Mouse (Mus musculus) A20 (cell line): ENCODE measurements at regions not wholly inside any gene's neighbourhood (a gene's known extent, or its start where the extent isn't known, plus 50 kb on each side); places are given as distances from the start of the nearest gene placed in this dataset.

Experiments
- DNase-seq: peaks from one replicate; pipeline ENCODE4 v3.0.0-alpha.2; 2011; ENCODE audit warnings: low read depth, low spot score

DNA sequence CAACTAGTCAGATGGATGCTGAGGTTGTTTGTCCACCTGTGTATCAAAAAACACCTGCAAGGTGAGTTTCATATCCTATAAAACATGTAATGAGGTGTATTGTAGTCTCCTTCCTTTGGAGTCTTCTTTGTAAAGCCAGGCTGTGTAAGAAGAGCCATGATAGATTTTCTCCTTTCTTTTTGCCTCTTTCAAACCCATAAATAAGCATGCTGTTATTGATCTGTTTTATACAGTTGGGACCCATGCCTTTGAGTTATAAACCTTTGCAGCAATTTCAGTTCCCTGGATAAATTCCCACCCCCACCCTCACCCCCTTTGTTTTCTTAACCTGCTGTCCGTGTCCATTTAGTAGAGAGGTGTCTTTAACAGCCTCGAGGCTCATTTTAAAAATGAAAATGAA is 131.0 kb upstream of the Rgs17 start:
- no peak for DNase-seq

DNA sequence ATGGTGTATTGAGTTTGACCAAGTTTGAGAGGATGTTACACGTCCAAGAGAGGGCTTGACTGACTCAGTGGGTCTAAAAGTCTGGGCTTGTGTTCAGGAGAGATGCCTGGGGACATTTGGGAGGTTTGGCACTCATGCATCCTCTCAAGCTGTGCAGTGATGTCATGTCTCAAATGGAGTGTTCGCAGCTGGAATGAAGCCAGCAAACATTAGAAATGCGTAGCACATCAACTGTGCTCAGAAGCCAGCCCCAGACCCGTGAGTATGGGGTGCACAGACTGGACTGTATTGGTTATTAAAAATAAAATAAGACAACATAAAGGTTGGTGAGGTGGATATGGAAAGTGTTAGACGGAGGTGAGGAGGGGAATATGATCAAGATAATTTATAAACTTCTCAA is 121.2 kb upstream of the Rgs17 start:
- no peak for DNase-seq

DNA sequence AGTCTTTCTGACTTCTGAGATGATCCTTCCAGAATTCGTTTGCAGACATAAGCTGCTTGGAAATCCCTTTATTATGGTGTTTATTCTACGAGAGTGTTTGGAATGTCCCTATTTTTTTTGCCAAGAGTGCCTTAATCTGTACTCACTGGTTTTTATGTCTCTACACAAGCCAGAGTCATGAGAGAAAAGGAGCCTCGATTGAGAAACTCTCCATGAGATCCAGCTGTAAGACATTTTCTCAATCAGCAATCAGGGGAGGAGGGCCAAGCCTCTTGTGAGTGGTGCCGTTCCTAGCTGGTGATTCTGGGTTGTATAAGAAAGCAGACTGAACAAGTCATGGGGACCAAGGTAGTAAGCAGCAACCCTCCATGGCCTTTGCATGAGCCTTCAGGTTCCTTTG is 117.6 kb upstream of the Rgs17 start:
- DNase-seq: no peak

DNA sequence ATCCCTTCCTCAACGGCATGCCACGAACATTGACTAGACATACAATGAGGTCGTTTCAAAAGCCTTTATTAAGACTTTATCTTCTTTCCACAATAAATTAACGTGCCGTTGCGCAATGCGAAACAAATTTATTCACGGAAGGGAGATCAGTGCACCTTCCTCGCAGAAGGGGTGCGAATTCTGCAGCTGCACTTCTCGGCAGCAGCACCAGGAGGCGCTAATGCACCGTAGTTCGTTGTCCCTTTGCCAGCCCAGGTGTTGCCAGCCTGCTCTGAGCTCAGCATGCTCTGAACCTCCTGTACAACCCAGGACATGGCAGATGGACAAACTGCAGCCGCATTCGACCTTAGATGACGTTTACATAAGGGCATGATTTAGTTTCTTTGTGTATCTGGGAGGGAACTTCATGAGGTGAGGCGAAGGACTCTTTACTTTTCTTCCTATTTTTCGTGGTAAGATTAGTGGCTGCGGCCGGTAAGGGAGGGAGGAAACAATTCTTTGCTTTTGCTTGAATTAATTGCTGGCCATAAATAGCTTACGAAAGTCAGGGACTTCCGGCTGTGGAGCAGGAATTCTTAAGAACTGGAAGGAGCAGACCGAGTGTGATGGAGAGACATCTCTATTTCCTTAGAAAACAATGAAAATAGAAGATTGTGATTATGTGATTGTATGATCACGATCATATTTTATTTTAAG is 113.7 kb upstream of the Rgs17 start:
- peak; percentile 2 for DNase-seq

DNA sequence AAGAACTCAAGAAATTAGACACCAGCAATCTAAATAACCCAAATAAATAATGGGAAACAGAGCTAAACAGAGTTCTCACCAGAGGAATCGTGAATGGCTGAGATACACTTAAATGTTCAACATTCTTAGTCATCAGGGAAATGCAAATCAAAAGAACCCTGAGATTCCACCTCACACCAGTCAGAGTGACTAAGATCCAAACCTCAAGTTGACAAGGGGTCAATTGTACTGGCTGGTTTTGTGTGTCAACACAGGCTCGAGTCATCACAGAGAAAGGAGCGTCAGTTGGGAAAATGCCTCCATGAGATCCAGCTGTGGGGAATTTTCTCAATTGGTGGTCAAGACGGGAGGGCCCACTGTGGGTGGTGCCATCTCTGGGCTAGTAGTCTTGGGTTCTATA is 110.3 kb upstream of the Rgs17 start:
- no peak for DNase-seq

DNA sequence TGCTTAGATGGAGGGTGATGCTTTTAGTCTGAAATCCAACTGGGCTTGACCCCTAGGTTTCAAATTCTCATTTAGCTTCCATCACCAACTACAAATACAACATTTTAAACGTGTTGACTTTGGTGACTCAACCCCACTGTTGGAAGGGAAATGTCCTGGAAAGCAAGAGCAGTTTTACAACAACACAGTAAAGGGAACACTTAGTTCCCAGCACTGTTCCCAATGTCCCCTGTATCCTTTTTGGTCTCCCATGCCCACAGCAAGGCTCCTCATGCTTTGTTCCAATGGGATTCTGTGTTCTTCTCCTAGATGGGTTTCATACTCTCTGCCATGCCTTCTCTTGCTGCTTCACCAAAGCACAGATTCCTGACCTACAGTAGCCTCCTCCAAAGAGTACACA is 105.4 kb upstream of the Rgs17 start:
- no peak for DNase-seq

DNA sequence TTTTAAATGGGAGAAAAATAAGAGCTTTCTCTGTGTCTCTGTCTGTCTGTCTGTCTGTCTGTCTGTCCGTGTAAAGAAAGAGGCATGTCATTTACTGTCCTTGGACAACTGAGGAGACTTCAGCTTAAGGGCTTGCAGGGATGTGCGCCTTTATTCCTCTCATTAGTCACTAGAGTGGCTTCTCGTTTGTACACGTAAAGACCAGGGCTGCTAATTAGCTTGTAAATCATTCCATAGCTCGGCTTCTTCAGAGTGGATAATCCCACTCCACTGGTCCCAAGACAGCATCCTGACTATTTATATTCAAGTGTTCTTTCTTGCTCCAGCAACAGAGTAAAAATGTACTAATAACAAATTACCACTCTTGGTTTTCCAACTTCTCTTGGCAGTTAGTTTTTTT is 104.1 kb upstream of the Rgs17 start:
- DNase-seq: no peak

DNA sequence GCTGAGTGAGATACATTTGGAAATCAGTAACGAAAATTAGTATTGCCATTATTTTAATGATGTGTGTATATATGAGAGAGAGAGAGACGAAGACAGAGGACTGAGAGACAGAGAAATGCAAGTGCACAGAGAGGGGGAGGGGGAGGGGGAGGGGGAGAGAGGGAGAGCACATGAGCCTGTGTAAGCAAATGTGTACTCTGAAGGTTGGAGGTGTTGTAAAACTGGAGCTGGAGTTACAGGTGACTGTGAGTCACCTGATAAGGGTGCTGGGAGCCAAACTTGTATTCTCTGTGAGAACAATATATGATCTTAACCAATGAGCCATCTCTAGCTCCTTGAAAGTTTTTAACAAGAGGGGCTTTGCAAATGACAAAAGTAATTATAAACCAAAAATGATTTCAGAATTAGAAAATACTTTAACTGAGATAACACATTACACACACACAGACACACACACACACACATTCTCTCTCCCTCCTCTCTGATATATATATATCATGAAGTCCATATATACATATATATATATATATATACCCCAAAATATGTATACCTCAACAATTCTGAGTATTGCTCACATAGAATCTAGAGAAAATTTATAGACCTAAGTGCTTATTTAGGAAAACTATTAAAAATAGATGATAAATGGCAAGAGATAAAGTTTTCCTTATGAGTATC is 100.5 kb upstream of the Rgs17 start:
- DNase-seq: no peak

DNA sequence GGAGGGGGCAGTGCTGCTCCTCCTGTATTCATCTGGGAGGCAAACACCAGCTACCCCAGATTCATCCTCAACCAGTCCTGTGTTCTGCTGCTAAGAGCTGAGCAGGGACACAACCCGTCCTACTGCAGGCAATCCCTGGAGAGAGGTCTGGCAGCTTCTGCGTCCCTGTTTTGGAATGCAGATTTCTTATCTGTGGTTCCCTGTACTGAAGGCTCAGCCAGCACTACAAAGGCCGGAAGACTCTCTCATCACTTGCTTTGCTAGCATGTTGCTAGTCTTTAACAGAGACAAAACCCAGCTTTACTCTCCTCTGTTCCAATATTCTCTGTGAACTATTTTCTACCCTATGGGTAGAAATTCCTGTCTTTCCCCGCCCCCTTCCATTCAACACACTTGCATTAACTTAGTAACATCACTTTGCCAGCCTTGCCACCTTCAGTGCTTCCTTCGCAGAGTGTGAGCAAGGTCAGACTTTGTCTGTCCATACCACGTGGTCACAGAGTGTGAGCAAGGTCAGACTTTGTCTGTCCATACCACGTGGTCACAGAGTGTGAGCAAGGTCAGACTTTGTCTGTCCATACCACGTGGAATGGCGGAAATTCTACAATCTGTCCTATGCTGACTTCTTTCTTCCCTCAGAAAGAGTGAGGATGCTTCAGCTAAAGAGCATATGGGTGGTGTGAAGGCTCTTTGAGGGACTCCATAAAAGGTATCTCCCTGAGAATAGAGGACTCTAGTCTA is 98.9 kb upstream of the Rgs17 start:
- DNase-seq: no peak

DNA sequence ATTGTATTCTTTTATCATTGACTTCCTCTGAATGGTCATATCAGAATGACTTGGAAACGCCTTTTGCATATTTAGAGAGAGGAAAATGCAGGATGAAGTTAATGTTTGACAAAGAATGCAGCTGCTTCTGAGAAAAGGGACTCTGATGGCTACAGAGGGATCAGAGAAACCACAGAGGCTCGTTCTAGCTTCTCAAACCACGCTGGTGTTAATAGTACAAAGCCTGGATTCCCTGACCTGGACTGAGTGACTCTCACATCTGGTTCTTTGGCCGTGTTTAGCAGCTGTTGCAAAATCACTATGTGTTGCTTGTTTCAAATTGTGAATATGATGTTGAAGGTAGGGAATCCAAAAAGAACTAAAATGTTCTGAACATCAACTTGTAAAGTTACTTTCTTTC is 91.5 kb upstream of the Rgs17 start:
- no peak for DNase-seq

DNA sequence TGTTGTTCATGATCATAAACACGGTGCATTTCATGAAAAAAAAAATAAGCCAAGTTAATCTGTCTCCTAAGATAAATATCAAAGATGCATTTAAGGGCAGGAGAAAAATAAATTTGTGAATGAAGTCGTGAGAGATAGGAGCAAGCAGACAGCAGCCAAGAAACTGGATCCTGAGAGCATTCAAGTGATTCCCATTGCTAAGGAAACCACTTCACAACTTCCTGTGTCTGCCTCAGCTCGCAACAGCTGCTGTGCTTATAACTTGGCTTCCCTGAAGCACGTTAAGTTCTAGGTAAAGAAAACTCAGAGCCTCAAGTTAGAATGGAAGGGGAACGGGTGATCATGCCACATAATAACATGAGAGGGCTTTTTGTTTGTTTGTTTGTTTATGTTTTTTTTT is 89.3 kb upstream of the Rgs17 start:
- no peak for DNase-seq

DNA sequence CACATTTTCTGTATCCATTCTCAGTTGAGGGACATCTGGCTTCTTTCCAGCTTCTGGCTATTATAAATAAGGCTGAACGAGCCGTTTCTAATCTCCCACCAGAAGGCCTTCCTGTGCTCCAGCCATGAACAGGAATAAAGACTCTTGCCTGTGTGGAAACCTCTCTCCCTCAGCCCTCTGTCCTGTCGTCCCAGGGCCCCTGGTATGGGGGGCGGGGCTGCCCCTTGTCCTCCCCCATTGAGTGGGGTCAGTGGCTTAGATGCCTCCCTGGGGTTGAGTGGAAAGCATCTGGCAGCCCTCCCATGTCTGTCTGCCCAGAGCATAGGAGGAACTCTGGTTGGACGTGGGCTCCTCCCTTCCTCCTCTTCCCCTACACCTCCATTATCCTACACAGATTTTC is 88.8 kb upstream of the Rgs17 start:
- no peak for DNase-seq

DNA sequence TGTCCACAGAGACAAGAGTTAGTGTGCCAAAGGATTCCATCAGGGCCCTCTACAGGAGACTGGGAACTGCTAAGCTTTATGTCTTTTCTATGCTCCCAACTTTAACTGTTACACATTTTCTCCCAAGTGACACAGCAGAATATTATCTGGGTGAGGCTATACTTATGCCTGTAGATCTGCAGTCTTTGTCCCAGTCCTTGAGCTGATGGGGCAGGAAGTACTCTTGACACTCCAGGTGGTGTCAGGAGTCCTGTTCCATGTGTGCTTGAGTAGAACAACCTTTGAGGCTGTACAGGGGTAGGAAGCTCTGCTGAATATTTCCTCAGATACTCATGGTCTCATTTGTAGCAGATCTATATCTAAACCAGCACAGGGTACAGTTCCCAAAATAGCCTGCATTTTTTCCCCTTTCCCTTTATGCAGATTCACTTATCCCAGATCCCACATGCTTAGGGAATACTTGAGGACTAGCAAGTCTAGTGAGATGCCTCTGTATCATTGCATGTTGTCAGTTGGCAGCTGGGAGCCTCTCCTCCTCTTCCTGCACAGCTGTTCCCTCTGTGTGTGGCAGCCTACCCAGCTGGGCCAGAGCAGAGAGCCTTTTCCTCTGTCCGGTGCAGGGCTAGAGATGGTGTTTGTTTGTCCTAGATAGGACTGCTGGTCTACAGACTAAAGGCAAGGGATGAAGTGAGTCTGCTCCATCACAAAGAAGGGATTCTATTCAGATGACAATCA is 85.2 kb upstream of the Rgs17 start:
- no peak for DNase-seq

DNA sequence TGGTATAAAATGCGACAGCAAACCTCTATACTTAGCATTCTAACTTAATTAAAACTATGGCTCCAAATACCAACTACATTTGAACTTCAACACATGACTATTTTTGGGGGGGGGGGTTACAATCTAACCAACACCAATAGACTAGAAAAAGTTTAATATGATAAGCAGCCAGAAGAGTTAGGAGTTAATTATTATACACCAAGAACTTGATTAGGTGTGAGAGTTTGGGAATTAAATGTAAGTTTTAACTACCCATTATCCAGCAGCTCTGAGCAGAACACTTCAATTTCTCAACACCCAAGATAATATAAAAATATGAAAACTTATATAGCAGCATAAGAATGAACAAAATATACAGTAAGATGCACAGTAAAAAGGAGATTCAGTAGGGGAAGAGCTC is 59.2 kb upstream of the Rgs17 start:
- DNase-seq: no peak

DNA sequence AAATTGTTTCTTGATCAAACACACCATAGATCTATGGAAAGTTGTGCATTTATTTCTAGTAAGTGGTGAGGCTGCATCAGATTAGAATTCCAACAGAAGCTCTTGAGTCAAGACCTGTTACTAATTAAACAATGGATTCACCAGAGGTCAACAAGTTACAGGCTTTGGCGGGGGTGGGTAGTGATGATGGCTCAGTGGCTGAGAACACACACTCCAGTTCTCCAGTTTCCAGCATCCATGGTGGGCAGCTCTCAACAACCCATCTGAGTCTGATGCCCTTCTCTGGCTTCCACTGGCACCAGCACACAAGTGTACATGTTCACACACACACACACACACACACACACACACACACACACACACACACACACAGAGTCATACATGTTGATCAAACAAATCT is 56.3 kb upstream of the Rgs17 start:
- DNase-seq: no peak
